ENCODE assay signal across 9 mouse cellular contexts in genomic region chr8:115432396-115433040, GRCm38 (mm10).
DNase-seq lines count a peak whose midpoint lies in the region.
"Had no signal": no experiment of that assay in that cellular context is flagged by ENCODE, and none has a peak within 500 bp of the region (broad histone marks: within the 10 kb centered on the region; RNA-seq: fewer than 3 reads in every experiment).

No protein-coding gene starts in this region.

- intact Hi-C loops in heart, postnatal 25 days (cut with DNase I): no loop called here
- intact Hi-C loops in gastrocnemius, postnatal 36 days (cut with DNase I): no loop called here

- peak; percentile 14 for DNase-seq in heart, postnatal 4 days
- no peak for DNase-seq in heart, postnatal 25 days (ENCODE audit: low spot score)
- DNase-seq in adrenal gland, postnatal 36 days: peak; percentile 69 to 72
- DNase-seq in cerebellum, adult 9-10 months: peak; percentile 92
- DNase-seq in gastrocnemius, postnatal 36 days: peak; percentile 7 to 26
- DNase-seq in liver: no peak
- no peak for DNase-seq in left cerebral cortex, adult 11 months (ENCODE audit: low spot score)
- DNase-seq: kidney, adult 11 months; thymus, adult 18-20 months had no signal

Comparison
In these comparisons a context has a peak if more than half of its experiments do, and no peak if none do; other contexts are left out.
1. DNase-seq: peak in heart, postnatal 4 days (single experiment), adrenal gland, postnatal 36 days (2 of 2), cerebellum, adult 9-10 months (single experiment) and gastrocnemius, postnatal 36 days (2 of 2); none in heart, postnatal 25 days (single experiment), liver (single experiment) and left cerebral cortex, adult 11 months (single experiment).